Mouse (Mus musculus) liver, postnatal 0 days (tissue): ENCODE measurements around the gene Trim25. TPM values are rescaled to one million over a fixed set of nuclear protein-coding genes. Genes with fewer than 3 reads are reported as not detected.
A peak's percentile ranks its signal among the peaks of the same experiment; 100 is the strongest.

ENCODE experiments used
- ATAC-seq: fragments of 200-750 bp; cut with Nextera tagmentation; 2 replicates; pipeline ENCODE4 v1.8.0; 2017; ENCODE audit warnings: mild to moderate bottlenecking, moderate library complexity
- DNase-seq: peaks from one replicate; pipeline ENCODE4 v3.0.0-alpha.2; 2016
- H3K27ac ChIP-seq: fragments of 300-500 bp; sonication (generic); 2 replicates; pipeline ENCODE4 v1.5.1; 2014; ENCODE audit warnings: antibody characterized with exemption, moderate library complexity, mild to moderate bottlenecking, low read depth
- H3K27me3 ChIP-seq: fragments of 300-500 bp; sonication (generic); 2 replicates; pipeline ENCODE4 v1.6.1; 2014; ENCODE audit warnings: low read length, control low read depth, mixed read lengths; ENCODE audit not compliant: insufficient read depth
- H3K36me3 ChIP-seq: fragments of 300-500 bp; sonication (generic); replicated peaks from 2 replicates; pipeline ENCODE4 v1.6.1; 2014; ENCODE audit warnings: mild to moderate bottlenecking, control low read depth, low read length, moderate library complexity, mixed read lengths; ENCODE audit not compliant: insufficient read depth
- H3K4me1 ChIP-seq: fragments of 300-500 bp; sonication (generic); 2 replicates; pipeline ENCODE4 v1.6.1; 2014; ENCODE audit warnings: antibody characterized with exemption, mild to moderate bottlenecking, control low read depth; ENCODE audit not compliant: insufficient read depth
- H3K4me2 ChIP-seq: fragments of 300-500 bp; sonication (generic); 2 replicates; pipeline ENCODE4 v1.6.1; 2014; ENCODE audit warnings: low read depth, mild to moderate bottlenecking, low read length, moderate library complexity, mixed read lengths
- H3K4me3 ChIP-seq: fragments of 300-500 bp; sonication (generic); 2 replicates; pipeline ENCODE4 v1.5.1; 2014; ENCODE audit warnings: low read depth, low read length
- H3K9ac ChIP-seq: fragments of 300-500 bp; sonication (generic); replicated peaks from 2 replicates; pipeline ENCODE4 v1.6.1; 2014; ENCODE audit warnings: mild to moderate bottlenecking, moderate library complexity
- H3K9me3 ChIP-seq: fragments of 300-500 bp; sonication (generic); 2 replicates; pipeline ENCODE4 v1.6.1; 2016; ENCODE audit warnings: mild to moderate bottlenecking, control low read depth, low read length, mixed read lengths
- CTCF ChIP-seq: sonication (generic); IDR thresholded peaks from 2 replicates; pipeline ENCODE4 v1.5.1; 2016; ENCODE audit warnings: antibody characterized with exemption, low read depth
- EP300 ChIP-seq: IDR thresholded peaks from 2 replicates; pipeline ENCODE4 v1.6.1; 2016; ENCODE audit warnings: antibody characterized with exemption, low read depth, mild to moderate bottlenecking
- WGBS: fragments of 180-500 bp; shearing (Covaris S2); extraction: QIAGEN DNeasy Blood & Tissue Kit; methylation state at CpG from one replicate; pipeline ENCODE4 v1.1.7; 2014; ENCODE audit not compliant: insufficient replicate concordance; 5-methylcytosine and 5-hydroxymethylcytosine counted together
- polyA plus RNA-seq: library from polyadenylated mRNA; unstranded; fragments of >200 nt; fragmentation: Nextera tagmentation; extraction: Ambion mirVana; gene quantifications from 2 replicates; pipeline ENCODE4 v1.2.1, GENCODE M21; 2015

The Trim25 gene
- polyA plus RNA-seq, 1 experiment from 2014 or later = 20.4 TPM

- DNase-seq = no peak
Observed at GRCm38 (mm10) chr11:89061362-89061761, 62.2 kb downstream of the Trim25 start.

GRCm38 (mm10) chr11:89064312-89064711, 65.1 kb downstream of the Trim25 start:
- Histone ChIP-seq H3K4me1 (peaks cover 23% of the 10 kb centered on the region), H3K36me3 (no peaks in the 10 kb centered on the region), H3K4me3 (no peak overlapping the region), H3K9ac (no peak overlapping the region), H3K27me3 (no peaks in the 10 kb centered on the region), H3K4me2 (no peak overlapping the region), H3K27ac (no peak overlapping the region), H3K9me3 (no peaks in the 10 kb centered on the region)
- DNase-seq = no peak
- ATAC-seq = no peak
- WGBS = 53% methylated on average over 6 of the region's 6 CpGs
- no peak for TF ChIP-seq CTCF
- TF ChIP-seq EP300 = no peak

More at GRCm38 (mm10) chr11:89061362-89061761, 62.2 kb downstream of the Trim25 start:
- no peaks in the 10 kb centered on the region for H3K9me3 ChIP-seq
- no peak for ATAC-seq
- TF ChIP-seq EP300 (no peak), CTCF (no peak)
- WGBS = 52% methylated on average over 7 of the region's 7 CpGs
- H3K9ac ChIP-seq = no peak overlapping the region
- H3K4me3 ChIP-seq = no peak overlapping the region
- H3K27me3 ChIP-seq = no peaks in the 10 kb centered on the region
- peaks cover 33% of the 10 kb centered on the region for H3K4me1 ChIP-seq
- no peak overlapping the region for H3K27ac ChIP-seq
- no peaks in the 10 kb centered on the region for H3K36me3 ChIP-seq
- H3K4me2 ChIP-seq = no peak overlapping the region

- DNase-seq (peak; percentile 62), ATAC-seq (no peak)
- WGBS = 95% methylated on average over 3 of the region's 3 CpGs
- TF ChIP-seq CTCF (peak; percentile 69), EP300 (no peak)
- Histone ChIP-seq H3K4me2 (no peak overlapping the region), H3K27me3 (no peaks in the 10 kb centered on the region), H3K9me3 (no peaks in the 10 kb centered on the region), H3K4me3 (no peak overlapping the region), H3K27ac (no peak overlapping the region), H3K4me1 (peaks cover 14% of the 10 kb centered on the region; the same call in 1 of the 2 replicates), H3K9ac (no peak overlapping the region), H3K36me3 (no peaks in the 10 kb centered on the region)
Observed at GRCm38 (mm10) chr11:89065297-89065696, 66.1 kb downstream of the Trim25 start.

- Histone ChIP-seq H3K4me2 (no peak overlapping the region), H3K9me3 (no peaks in the 10 kb centered on the region), H3K4me1 (0 out of 2 replicates have a peak, but pooled peaks cover 8% of the 10 kb centered on the region), H3K4me3 (no peak overlapping the region), H3K36me3 (no peaks in the 10 kb centered on the region), H3K9ac (no peak overlapping the region), H3K27ac (no peak overlapping the region), H3K27me3 (no peaks in the 10 kb centered on the region)
- WGBS = 71% methylated on average over 6 of the region's 6 CpGs
- DNase-seq = no peak
- ATAC-seq = no peak
- TF ChIP-seq CTCF (no peak), EP300 (no peak)
Observed at GRCm38 (mm10) chr11:89066126-89066525, 67.0 kb downstream of the Trim25 start.

- TF ChIP-seq CTCF (no peak), EP300 (no peak)
- DNase-seq (no peak), ATAC-seq (no peak)
- H3K4me3 ChIP-seq = no peak within 1 kb of the TSS
- H3K4me1 ChIP-seq = 0 out of 2 replicates have a peak, but pooled peaks cover 8% of the 10 kb centered on the region
- no peak within 1 kb of the TSS for H3K27ac ChIP-seq
- H3K27me3 ChIP-seq = no peaks in the 10 kb centered on the region
- no peak within 1 kb of the TSS for H3K4me2 ChIP-seq
- no peaks in the 10 kb centered on the region for H3K36me3 ChIP-seq
- H3K9ac ChIP-seq = no peak within 1 kb of the TSS
- H3K9me3 ChIP-seq = no peaks in the 10 kb centered on the region
- 83% methylated on average over 1 of the region's 1 CpGs for WGBS
Observed at GRCm38 (mm10) chr11:89066750-89067149, 67.6 kb downstream of the Trim25 start, which contains the start of gene Dgke. Gene Dgke, minus strand, starts transcription at chr11:89066850.

GRCm38 (mm10) chr11:89067301-89067822, 68.2 kb downstream of the Trim25 start:
- no peak overlapping the region for H3K4me3 ChIP-seq
- no peaks in the 10 kb centered on the region for H3K9me3 ChIP-seq
- H3K4me1 ChIP-seq = 0 out of 2 replicates have a peak, but pooled peaks cover 8% of the 10 kb centered on the region
- TF ChIP-seq EP300 (no peak), CTCF (no peak)
- no peak overlapping the region for H3K9ac ChIP-seq
- H3K4me2 ChIP-seq = no peak overlapping the region
- no peaks in the 10 kb centered on the region for H3K27me3 ChIP-seq
- H3K36me3 ChIP-seq = no peaks in the 10 kb centered on the region
- ATAC-seq = no peak
- no peak for DNase-seq
- 60% methylated on average over 6 of the region's 6 CpGs for WGBS
- no peak overlapping the region for H3K27ac ChIP-seq
